Mouse (Mus musculus) heart, adult 2 months (tissue): ENCODE measurements around the gene Shb. TPM values are rescaled to one million over a fixed set of nuclear protein-coding genes. Genes with fewer than 3 reads are reported as not detected.
A peak's percentile ranks its signal among the peaks of the same experiment; 100 is the strongest.

Experiments
- DNase-seq, 2 experiments: peaks; one replicate each; pipeline ENCODE4 v3.0.0; 2021
- H3K27ac ChIP-seq: fragments of 200-600 bp; 2 replicates; pipeline ENCODE4 v1.8.1; 2022
- H3K27me3 ChIP-seq: fragments of 200-500 bp; 2 replicates; pipeline ENCODE4 v1.6.1; 2012; ENCODE audit warnings: mild to moderate bottlenecking, low read length, inconsistent platforms, mixed read lengths; ENCODE audit not compliant: control insufficient read depth, insufficient read depth
- H3K36me3 ChIP-seq: fragments of 200-500 bp; 2 replicates; pipeline ENCODE4 v1.6.1; 2012; ENCODE audit warnings: low read length, inconsistent platforms; ENCODE audit not compliant: control insufficient read depth, insufficient read depth
- H3K4me1 ChIP-seq: fragments of 200-500 bp; 2 replicates; pipeline ENCODE4 v1.6.1; 2011; ENCODE audit warnings: low read length; ENCODE audit not compliant: control insufficient read depth, insufficient read depth
- H3K4me3 ChIP-seq: fragments of 200-600 bp; 2 replicates; pipeline ENCODE4 v1.8.1; 2022
- H3K79me2 ChIP-seq: fragments of 200-500 bp; replicated peaks from 2 replicates; pipeline ENCODE4 v1.6.1; 2012; ENCODE audit warnings: mild to moderate bottlenecking, inconsistent platforms, low read length, moderate library complexity, mixed read lengths; ENCODE audit not compliant: control insufficient read depth, insufficient read depth
- H3K9ac ChIP-seq: fragments of 200-500 bp; 2 replicates; pipeline ENCODE4 v1.6.1; 2012; ENCODE audit warnings: low read depth, mild to moderate bottlenecking, control low read depth, inconsistent platforms, low read length, mixed read lengths
- CTCF ChIP-seq: fragments of 200-600 bp; IDR thresholded peaks from 2 replicates; pipeline ENCODE4 v1.8.1; 2022; ENCODE audit warnings: antibody characterized with exemption, mild to moderate bottlenecking, moderate library complexity
- EP300 ChIP-seq: fragments of 200-500 bp; IDR thresholded peaks from 2 replicates; pipeline ENCODE4 v1.6.1; 2011; ENCODE audit warnings: low read depth, low read length, control low read depth; ENCODE audit not compliant: insufficient read depth
- POLR2A ChIP-seq: fragments of 200-500 bp; IDR thresholded peaks from 2 replicates; pipeline ENCODE4 v1.6.1; 2011; ENCODE audit warnings: mild to moderate bottlenecking, low read depth, low read length, control low read depth; ENCODE audit not compliant: insufficient read depth
- WGBS: fragments of 180-500 bp; shearing (Covaris S2); methylation state at CpG from one replicate; pipeline ENCODE4 v1.1.7; 2018; 5-methylcytosine and 5-hydroxymethylcytosine counted together
- intact Hi-C: fragments of 180-260 bp; cut with DNase I; formaldehyde crosslinking; loops from one replicate; pipeline ENCODE4 v1.15.1; 2025
- polyA plus RNA-seq: library from polyadenylated mRNA; depleted of rRNA; stranded (reverse); fragments of >200 nt; gene quantifications from 2 replicates; pipeline ENCODE4 v1.2.3, GENCODE M21; 2012
- total RNA-seq, 2 experiments: library from RNA; stranded (reverse); gene quantifications; 2 replicates each; pipeline ENCODE4 v1.2.3; 2021

Shb gene
- total and polyA plus RNA-seq, 3 experiments, result 19.4 to 43.0 (median 27.2) TPM

- H3K4me3 ChIP-seq, result no peak overlapping the region
- peak overlapping the region; percentile 83 for H3K27ac ChIP-seq
- H3K79me2 ChIP-seq, result no peaks in the 10 kb centered on the region
- H3K36me3 ChIP-seq, result no peaks in the 10 kb centered on the region
- no peaks in the 10 kb centered on the region for H3K27me3 ChIP-seq
- intact Hi-C loops, result no loop called here
- TF ChIP-seq EP300, result no peak
- no peak for TF ChIP-seq POLR2A
- no peak for TF ChIP-seq CTCF
- H3K9ac ChIP-seq, result no peak overlapping the region
- peaks cover 34% of the 10 kb centered on the region for H3K4me1 ChIP-seq
- DNase-seq, result no peak
- WGBS, result 92% methylated on average over 4 of the region's 4 CpGs
Observed at GRCm38 (mm10) chr4:45474131-45474530, 58.1 kb downstream of the Shb start.

GRCm38 (mm10) chr4:45473129-45473528 lies 59.1 kb downstream of the Shb start:
- no peaks in the 10 kb centered on the region for H3K79me2 ChIP-seq
- no peak overlapping the region for H3K9ac ChIP-seq
- TF ChIP-seq EP300, result peak; percentile 84; the same call in 1 of the 2 replicates
- no peak for TF ChIP-seq CTCF
- no peak for TF ChIP-seq POLR2A
- no peaks in the 10 kb centered on the region for H3K27me3 ChIP-seq
- WGBS, result 5% methylated on average over 11 of the region's 11 CpGs
- intact Hi-C loops, result loop anchor here (1.0 kb wide), 1 partner anchor 56 kb away; no protein-coding TSS in a partner anchor
- peak overlapping the region; percentile 83 for H3K27ac ChIP-seq
- peaks cover 33% of the 10 kb centered on the region for H3K4me1 ChIP-seq
- no peak overlapping the region for H3K4me3 ChIP-seq
- peak; percentile 83 to 91 for DNase-seq
- H3K36me3 ChIP-seq, result no peaks in the 10 kb centered on the region

- Histone ChIP-seq H3K9ac (no peak overlapping the region), H3K79me2 (no peaks in the 10 kb centered on the region), H3K4me3 (no peak overlapping the region), H3K27ac (peak overlapping the region; percentile 83), H3K27me3 (no peaks in the 10 kb centered on the region), H3K36me3 (no peaks in the 10 kb centered on the region), H3K4me1 (peaks cover 35% of the 10 kb centered on the region)
- TF ChIP-seq POLR2A (no peak), EP300 (no peak), CTCF (no peak)
- intact Hi-C loops, result loop anchor here (1.0 kb wide), 1 partner anchor 57 kb away; no protein-coding TSS in a partner anchor
- 43% methylated on average over 6 of the region's 6 CpGs for WGBS
- DNase-seq, result no peak
Observed at GRCm38 (mm10) chr4:45472706-45473105, 59.6 kb downstream of the Shb start.

- intact Hi-C loops, result no loop called here
- H3K27me3 ChIP-seq, result no peaks in the 10 kb centered on the region
- no peaks in the 10 kb centered on the region for H3K36me3 ChIP-seq
- H3K79me2 ChIP-seq, result no peaks in the 10 kb centered on the region
- DNase-seq, result peak; percentile 60 to 76
- H3K4me1 ChIP-seq, result peaks cover 40% of the 10 kb centered on the region
- no peak overlapping the region for H3K4me3 ChIP-seq
- WGBS, result 18% methylated on average over 11 of the region's 11 CpGs
- 0 out of 2 replicates have a peak overlapping the region, but pooled peaks have one; percentile 9 for H3K9ac ChIP-seq
- no peak for TF ChIP-seq POLR2A
- TF ChIP-seq EP300, result peak; percentile 74
- peak overlapping the region; percentile 83 for H3K27ac ChIP-seq
Observed at GRCm38 (mm10) chr4:45471654-45472556, 60.4 kb downstream of the Shb start.

- H3K9ac ChIP-seq, result no peak overlapping the region
- H3K4me3 ChIP-seq, result no peak overlapping the region
- no peaks in the 10 kb centered on the region for H3K79me2 ChIP-seq
- TF ChIP-seq POLR2A, result no peak
- no peak for TF ChIP-seq EP300
- no peak for TF ChIP-seq CTCF
- peak in 1 of 2 experiments; percentile 45 for DNase-seq
- no peaks in the 10 kb centered on the region for H3K27me3 ChIP-seq
- H3K36me3 ChIP-seq, result no peaks in the 10 kb centered on the region
- H3K4me1 ChIP-seq, result peaks cover 36% of the 10 kb centered on the region
- 57% methylated on average over 6 of the region's 6 CpGs for WGBS
- intact Hi-C loops, result loop anchor here (10.0 kb wide), 1 partner anchor 296 kb away; no protein-coding TSS in a partner anchor
- peak overlapping the region; percentile 79 for H3K27ac ChIP-seq
Observed at GRCm38 (mm10) chr4:45469057-45469456, 63.2 kb downstream of the Shb start.

GRCm38 (mm10) chr4:45468507-45468906 lies 63.8 kb downstream of the Shb start:
- H3K27ac ChIP-seq, result peak overlapping the region; percentile 79
- H3K36me3 ChIP-seq, result no peaks in the 10 kb centered on the region
- TF ChIP-seq POLR2A (no peak), CTCF (no peak), EP300 (no peak)
- H3K27me3 ChIP-seq, result no peaks in the 10 kb centered on the region
- 65% methylated on average over 6 of the region's 6 CpGs for WGBS
- DNase-seq, result no peak
- no peak overlapping the region for H3K4me3 ChIP-seq
- peaks cover 33% of the 10 kb centered on the region for H3K4me1 ChIP-seq
- intact Hi-C loops, result loop anchor here (10.0 kb wide), 1 partner anchor 296 kb away; no protein-coding TSS in a partner anchor
- no peak overlapping the region for H3K9ac ChIP-seq
- H3K79me2 ChIP-seq, result no peaks in the 10 kb centered on the region
